ENCODE assay signal across 23 mouse cellular contexts in the genomic region with DNA sequence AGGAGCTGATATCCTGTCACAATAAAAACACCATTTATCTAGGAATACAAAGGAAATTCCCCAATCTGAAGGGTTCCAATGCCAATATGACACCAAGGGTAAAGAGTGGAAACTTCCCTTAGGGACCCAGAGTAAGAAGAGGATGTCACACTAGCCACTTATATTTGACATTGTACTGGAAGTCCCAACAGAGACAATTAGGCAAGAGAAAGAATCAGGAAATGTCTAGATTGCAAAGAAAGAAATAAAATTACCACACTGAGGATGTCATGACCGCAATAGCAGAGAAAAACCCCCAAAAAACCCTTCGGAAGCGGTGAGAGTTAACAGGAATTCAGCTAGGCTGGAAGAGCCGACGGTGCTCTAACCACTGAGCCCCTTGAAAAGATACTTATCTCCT. TPM values are rescaled to one million over a fixed set of nuclear protein-coding genes. Genes with fewer than 3 reads are reported as not detected.
DNase-seq lines count a peak whose midpoint lies in the region; ATAC-seq lines count a peak whose summit lies in the region.
"Had no signal": no experiment of that assay in that cellular context is flagged by ENCODE, and none has a peak within 500 bp of the region (broad histone marks: within the 10 kb centered on the region; RNA-seq: fewer than 3 reads in every experiment).

No protein-coding gene starts in this region.

- intact Hi-C loops in left cerebral cortex, postnatal 10 days (cut with DNase I): no loop called here
- intact Hi-C loops in heart, postnatal 14 days (cut with DNase I): no loop called here

- DNase-seq in 416B (ENCODE audit: low read depth): peak; percentile 24
- DNase-seq in urinary bladder, postnatal 4 days (ENCODE audit: low spot score in 2 of 2): no peak
- DNase-seq in left cerebral cortex, postnatal 10 days (ENCODE audit: extremely low spot score in 1 of 2, low spot score in 2 of 2): no peak
- no peak for DNase-seq in heart, postnatal 14 days
- DNase-seq in embryo, embryonic 9.5 days (ENCODE audit: extremely low spot score): no peak
- DNase-seq: adrenal gland, adult 2 months; adrenal gland, adult 8-10 months; adrenal gland, postnatal 10 days; adrenal gland, postnatal 14 days; adrenal gland, postnatal 25 days; adrenal gland, postnatal 36 days; B cell, adult 2 months; cerebellum, adult 11 months; cerebellum, adult 11-12 months; cerebellum, adult 18-20 months had no signal

- ATAC-seq in granulocyte monocyte progenitor cell, adult 5-6 weeks (replicated peaks; ENCODE audit: poor library complexity, severe bottlenecking): peak; percentile 89
- ATAC-seq in megakaryocyte, adult 5-6 weeks (ENCODE audit: poor library complexity, severe bottlenecking): peak; percentile 73
- ATAC-seq in megakaryocyte progenitor cell, adult 5-6 weeks (replicated peaks; ENCODE audit: poor library complexity): peak; percentile 82
- ATAC-seq: activated CD4-positive, CD25-positive, alpha-beta regulatory T cell, adult 4 months; CD4-positive, CD25-positive, alpha-beta regulatory T cell, adult 4 months; Patski had no signal

RNA-seq across cellular contexts. Expression of a gene that starts 51.0 kb away (rescaled TPM):
- total RNA-seq in granulocyte monocyte progenitor cell, adult 5-6 weeks (2014; fragmentation: Nextera tagmentation): not detected in 2 replicates
- not detected in 2 replicates for total RNA-seq in granulocyte monocyte progenitor cell, adult 5-6 weeks (2017)
- total RNA-seq in megakaryocyte, adult 5-6 weeks (2015): 0.16 TPM in 1 of 2 replicates, not detected in the other
- not detected in 2 replicates for total RNA-seq in megakaryocyte, adult 5-6 weeks (2017)
- total RNA-seq in megakaryocyte progenitor cell, adult 5-6 weeks (2015): 0.02 TPM in 1 of 2 replicates, not detected in the other
- not detected in 2 replicates for total RNA-seq in megakaryocyte progenitor cell, adult 5-6 weeks (2017)
- total RNA-seq in left cerebral cortex, postnatal 10 days (2021): 1 to 10 TPM; 5.3 to 8.7 TPM
- not detected for total RNA-seq in heart, postnatal 14 days (2021)
- total RNA-seq: CH12.LX, MEL had no signal

Comparison
In these comparisons a context has a peak if more than half of its experiments do, and no peak if none do; other contexts are left out.
1. RNA of a gene that starts 51.0 kb away (total RNA-seq): 5.3 to 8.7 TPM in left cerebral cortex, postnatal 10 days; not detected in heart, postnatal 14 days, 0.02 TPM in megakaryocyte progenitor cell, adult 5-6 weeks, not detected in granulocyte monocyte progenitor cell, adult 5-6 weeks and 0.16 TPM in megakaryocyte, adult 5-6 weeks; every median in the first group is over 4 times any median in the second.
2. Peak in every context shown above with its lines, with median percentiles within 50 percentile points of each other: ATAC-seq.